Mouse (Mus musculus) liver, adult 2 months (tissue): Measurements from ENCODE around the gene Cbln1. TPM values are rescaled to one million over a fixed set of nuclear protein-coding genes. Genes with fewer than 3 reads are reported as not detected.

Experiments used
- DNase-seq: peaks from one replicate; pipeline ENCODE4 v3.0.0-alpha.2; 2011; ENCODE audit warnings: low read depth, low spot score; ENCODE audit errors: extremely low read depth
- H3K27ac ChIP-seq: fragments of 200-500 bp; replicated peaks from 2 replicates; pipeline ENCODE4 v1.5.1; 2012; ENCODE audit warnings: low read depth, mild to moderate bottlenecking, control low read depth, inconsistent platforms, low read length; ENCODE audit not compliant: insufficient read depth
- H3K27me3 ChIP-seq: fragments of 200-500 bp; 2 replicates; pipeline ENCODE4 v1.6.1; 2012; ENCODE audit warnings: mild to moderate bottlenecking, moderate library complexity, low read length, inconsistent platforms; ENCODE audit not compliant: control insufficient read depth, insufficient read depth
- H3K36me3 ChIP-seq: fragments of 200-500 bp; 2 replicates; pipeline ENCODE4 v1.6.1; 2012; ENCODE audit warnings: low read length, inconsistent platforms; ENCODE audit not compliant: control insufficient read depth, insufficient read depth
- H3K4me1 ChIP-seq: fragments of 200-500 bp; 2 replicates; pipeline ENCODE4 v1.6.1; 2011; ENCODE audit warnings: low read length; ENCODE audit not compliant: control insufficient read depth, insufficient read depth
- H3K4me3 ChIP-seq: fragments of 200-500 bp; 2 replicates; pipeline ENCODE4 v1.5.1; 2011; ENCODE audit warnings: low read depth, mild to moderate bottlenecking, control low read depth, low read length, moderate library complexity; ENCODE audit not compliant: insufficient read depth
- H3K79me2 ChIP-seq: fragments of 200-500 bp; 2 replicates; pipeline ENCODE4 v1.6.1; 2012; ENCODE audit warnings: inconsistent platforms, mild to moderate bottlenecking, low read length, moderate library complexity; ENCODE audit not compliant: control insufficient read depth, insufficient read depth
- H3K9ac ChIP-seq: fragments of 200-500 bp; 2 replicates; pipeline ENCODE4 v1.6.1; 2012; ENCODE audit warnings: low read depth, mild to moderate bottlenecking, control low read depth, inconsistent platforms, low read length
- CTCF ChIP-seq: fragments of 200-500 bp; IDR thresholded peaks from 2 replicates; pipeline ENCODE4 v1.5.1; 2011; ENCODE audit warnings: low read depth, low read length, control low read depth
- POLR2A ChIP-seq: fragments of 200-500 bp; IDR thresholded peaks from 2 replicates; pipeline ENCODE4 v1.6.1; 2011; ENCODE audit warnings: low read length, control low read depth; ENCODE audit not compliant: insufficient read depth; ENCODE audit errors: extremely low read depth
- WGBS: fragments of 180-500 bp; shearing (Covaris S2); methylation state at CpG from one replicate; pipeline ENCODE4 v1.1.7; 2018; 5-methylcytosine and 5-hydroxymethylcytosine counted together
- polyA plus RNA-seq: library from polyadenylated mRNA; depleted of rRNA; stranded (reverse); fragments of >200 nt; gene quantifications from 2 replicates; pipeline ENCODE4 v1.2.3, GENCODE M21; 2012
- total RNA-seq: library from RNA; depleted of rRNA; stranded (reverse); fragments of >200 nt; gene quantifications from 2 replicates; pipeline ENCODE4 v1.2.3, GENCODE M21; 2014

Gene Cbln1
- total and polyA plus RNA-seq, 2 experiments: not detected

DNA sequence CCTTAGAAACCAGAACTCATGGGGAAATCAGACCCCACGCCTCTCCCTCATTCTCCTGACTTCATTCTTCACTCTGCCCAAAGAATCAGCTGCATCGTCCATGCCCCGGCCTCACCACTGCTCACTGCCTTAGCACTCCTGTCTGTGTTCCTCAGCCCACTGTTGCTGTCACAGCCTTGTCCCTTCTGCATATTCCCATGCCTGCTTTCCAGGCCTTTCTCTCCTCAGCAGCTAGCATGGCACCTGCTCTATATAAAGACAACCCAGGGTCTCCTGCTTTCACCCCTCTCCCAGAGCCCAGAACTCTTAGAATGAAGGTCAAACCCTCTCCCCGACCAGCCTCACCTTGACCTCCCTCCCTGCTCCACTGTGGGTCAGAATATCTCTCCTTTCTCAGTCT lies 15.5 kb downstream of the Cbln1 start:
- Histone ChIP-seq H3K27me3 (peaks cover 6% of the 10 kb centered on the region), H3K79me2 (no peaks in the 10 kb centered on the region), H3K9ac (no peak overlapping the region), H3K4me1 (no peaks in the 10 kb centered on the region), H3K4me3 (no peak overlapping the region), H3K36me3 (no peaks in the 10 kb centered on the region), H3K27ac (no peak overlapping the region)
- TF ChIP-seq POLR2A (no peak), CTCF (no peak)
- WGBS: 77% methylated on average over 4 of the region's 4 CpGs
- DNase-seq: no peak

DNA sequence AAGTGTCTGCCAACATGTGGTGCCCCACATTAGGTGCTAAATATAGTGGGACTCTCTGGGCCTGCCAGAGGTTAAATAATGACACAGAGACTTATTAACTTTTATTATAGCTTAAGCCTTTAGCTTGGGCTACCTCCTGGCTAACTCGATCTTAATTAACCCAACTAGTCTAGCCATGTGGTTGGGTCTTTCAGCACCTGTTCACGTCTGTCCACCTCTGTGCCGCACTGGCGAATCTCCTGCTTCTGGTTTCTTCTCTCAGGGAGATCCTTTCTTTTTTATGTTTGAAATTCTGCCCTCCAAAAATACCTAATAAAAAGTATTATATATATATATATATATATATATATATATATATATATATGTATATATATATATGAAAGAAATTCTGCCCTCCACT lies 19.6 kb downstream of the Cbln1 start:
- Histone ChIP-seq H3K27me3 (peaks cover 2% of the 10 kb centered on the region; the same call in 1 of the 2 replicates), H3K4me3 (no peak overlapping the region), H3K79me2 (no peaks in the 10 kb centered on the region), H3K4me1 (no peaks in the 10 kb centered on the region), H3K36me3 (no peaks in the 10 kb centered on the region), H3K27ac (no peak overlapping the region), H3K9ac (no peak overlapping the region)
- no peak for DNase-seq
- TF ChIP-seq CTCF (no peak), POLR2A (no peak)
- WGBS: 86% methylated on average over 4 of the region's 4 CpGs

DNA sequence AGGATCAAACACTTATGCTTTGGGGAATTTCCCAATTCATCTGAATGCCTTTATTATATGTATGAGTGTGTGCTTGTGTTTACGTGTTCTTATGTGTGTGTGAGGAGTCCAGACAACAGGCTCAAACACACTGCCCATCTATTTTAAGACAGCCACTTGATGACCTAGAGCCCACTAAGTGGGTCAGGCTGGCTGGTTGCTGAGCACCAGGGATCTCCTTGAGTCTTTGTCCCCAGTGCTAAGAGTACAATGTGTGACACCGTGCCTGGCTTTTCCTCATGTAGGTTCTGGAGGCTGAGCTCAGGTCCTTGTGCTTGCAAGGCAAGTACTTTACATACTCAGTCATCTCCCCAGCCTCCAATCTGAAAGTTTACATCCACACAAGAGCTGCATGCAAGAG lies 20.7 kb downstream of the Cbln1 start:
- no peaks in the 10 kb centered on the region for H3K4me1 ChIP-seq
- no peak overlapping the region for H3K27ac ChIP-seq
- H3K4me3 ChIP-seq: no peak overlapping the region
- H3K27me3 ChIP-seq: peaks cover 2% of the 10 kb centered on the region; the same call in 1 of the 2 replicates
- no peaks in the 10 kb centered on the region for H3K79me2 ChIP-seq
- TF ChIP-seq CTCF (no peak), POLR2A (no peak)
- H3K36me3 ChIP-seq: no peaks in the 10 kb centered on the region
- WGBS: 84% methylated on average over 2 of the region's 2 CpGs
- H3K9ac ChIP-seq: no peak overlapping the region
- no peak for DNase-seq

DNA sequence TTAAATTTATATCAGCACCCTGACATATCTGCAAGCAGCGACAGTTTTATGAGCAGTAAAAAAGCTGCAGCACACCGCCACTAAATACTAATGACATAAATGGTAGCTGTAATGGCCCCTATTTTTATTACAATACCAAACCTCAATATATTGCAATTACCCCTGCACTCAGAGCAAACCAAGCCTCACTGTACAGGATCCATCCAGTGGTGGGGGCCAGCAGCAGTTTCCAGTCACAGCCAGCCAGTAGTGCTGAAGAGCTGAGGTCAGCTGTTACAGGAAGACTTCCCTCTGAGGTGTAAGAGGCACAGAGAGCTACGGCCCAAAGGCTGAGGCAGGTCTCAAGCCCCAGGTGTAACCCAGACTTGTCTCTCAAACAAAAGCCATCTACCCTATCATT lies 37.8 kb downstream of the Cbln1 start:
- Histone ChIP-seq H3K4me1 (no peaks in the 10 kb centered on the region), H3K4me3 (no peak overlapping the region), H3K27ac (no peak overlapping the region), H3K9ac (no peak overlapping the region), H3K79me2 (no peaks in the 10 kb centered on the region), H3K36me3 (no peaks in the 10 kb centered on the region), H3K27me3 (no peaks in the 10 kb centered on the region)
- no peak for TF ChIP-seq CTCF
- WGBS: 76% methylated on average over 3 of the region's 3 CpGs
- DNase-seq: no peak

DNA sequence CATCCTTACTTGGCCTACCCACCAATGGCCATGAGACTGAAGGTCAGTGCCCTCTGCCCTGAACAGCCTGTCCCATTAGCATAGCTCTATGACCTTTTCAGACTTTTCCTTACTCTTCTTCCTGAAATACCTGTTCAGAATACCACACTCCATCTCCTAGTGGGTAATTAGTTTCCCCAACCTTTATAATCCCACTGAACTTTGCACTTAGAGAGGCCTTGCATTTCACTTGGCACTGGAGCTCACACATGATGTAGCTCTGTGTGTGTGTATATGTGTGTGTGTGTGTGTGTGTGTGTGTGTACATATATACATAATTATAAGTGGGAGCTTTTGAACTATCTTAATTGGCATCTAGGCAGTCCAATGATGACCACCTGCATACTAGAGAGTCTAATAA lies 45.2 kb downstream of the Cbln1 start:
- Histone ChIP-seq H3K27ac (no peak overlapping the region), H3K79me2 (no peaks in the 10 kb centered on the region), H3K36me3 (no peaks in the 10 kb centered on the region), H3K4me3 (no peak overlapping the region), H3K9ac (no peak overlapping the region), H3K4me1 (no peaks in the 10 kb centered on the region), H3K27me3 (no peaks in the 10 kb centered on the region; the same call in 1 of the 2 replicates)
- TF ChIP-seq POLR2A: no peak
- TF ChIP-seq CTCF: no peak
- DNase-seq: no peak

GRCm38 (mm10) chr8:87424706-87425105 lies 47.7 kb downstream of the Cbln1 start:
- no peaks in the 10 kb centered on the region; the same call in 1 of the 2 replicates for H3K27me3 ChIP-seq
- H3K27ac ChIP-seq: no peak overlapping the region
- TF ChIP-seq POLR2A (no peak), CTCF (no peak)
- no peak overlapping the region for H3K4me3 ChIP-seq
- WGBS: 72% methylated on average over 5 of the region's 5 CpGs
- no peak overlapping the region for H3K9ac ChIP-seq
- no peaks in the 10 kb centered on the region for H3K4me1 ChIP-seq
- H3K79me2 ChIP-seq: no peaks in the 10 kb centered on the region
- DNase-seq: no peak
- H3K36me3 ChIP-seq: no peaks in the 10 kb centered on the region
